Mouse (Mus musculus): ENCODE measurements at regions not wholly inside any gene's neighbourhood (a gene's known extent, or its start where the extent isn't known, plus 50 kb on each side); places are given as distances from the start of the nearest gene placed in this dataset.

DNA sequence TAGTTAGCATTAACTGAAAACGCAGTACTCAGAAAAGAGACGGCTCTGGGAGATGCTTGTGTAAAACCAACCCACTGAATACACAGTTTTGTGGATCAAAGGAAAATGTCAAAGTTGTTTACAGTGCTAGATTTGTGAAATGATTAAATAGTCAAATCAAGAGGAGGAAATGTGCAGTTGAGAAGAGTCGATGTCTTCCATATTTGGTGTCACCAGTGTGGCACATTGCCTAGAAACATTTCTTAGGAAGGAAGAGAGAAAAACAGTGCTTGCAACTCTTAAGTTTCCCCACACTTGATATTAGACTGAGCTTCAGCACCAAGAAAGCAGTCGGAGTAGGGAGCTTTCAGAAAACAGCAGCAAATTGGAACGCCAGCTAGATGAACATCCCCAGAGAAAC, 1274.9 kb downstream of the Slc22a22 start:
- no peak for ATAC-seq (replicated peaks; ENCODE audit: insufficient number of reproducible peaks, low FRiP score, low TSS enrichment, poor library complexity, severe bottlenecking)

DNA sequence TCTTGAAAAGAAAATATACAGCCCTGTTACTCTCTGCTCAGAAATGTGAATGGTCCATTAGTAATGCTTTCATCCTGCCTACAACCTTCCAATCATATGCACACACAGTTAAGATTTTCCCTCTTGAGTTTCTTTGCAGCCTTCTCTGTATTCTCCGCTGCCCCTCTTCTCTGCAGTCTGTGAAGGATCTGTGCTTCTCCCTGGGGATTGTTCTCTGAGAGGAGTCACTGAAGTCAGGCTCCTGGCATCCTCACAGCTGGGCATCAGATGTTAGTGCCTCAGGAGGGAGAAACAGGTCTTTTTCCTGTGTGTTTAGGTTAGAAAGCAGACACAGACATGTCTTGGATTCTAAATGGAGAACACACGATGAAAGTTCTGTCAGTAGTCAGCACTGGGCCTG, 1278.1 kb downstream of the Slc22a22 start:
- no peak for ATAC-seq (replicated peaks; ENCODE audit: insufficient number of reproducible peaks, low FRiP score, low TSS enrichment, poor library complexity, severe bottlenecking)

DNA sequence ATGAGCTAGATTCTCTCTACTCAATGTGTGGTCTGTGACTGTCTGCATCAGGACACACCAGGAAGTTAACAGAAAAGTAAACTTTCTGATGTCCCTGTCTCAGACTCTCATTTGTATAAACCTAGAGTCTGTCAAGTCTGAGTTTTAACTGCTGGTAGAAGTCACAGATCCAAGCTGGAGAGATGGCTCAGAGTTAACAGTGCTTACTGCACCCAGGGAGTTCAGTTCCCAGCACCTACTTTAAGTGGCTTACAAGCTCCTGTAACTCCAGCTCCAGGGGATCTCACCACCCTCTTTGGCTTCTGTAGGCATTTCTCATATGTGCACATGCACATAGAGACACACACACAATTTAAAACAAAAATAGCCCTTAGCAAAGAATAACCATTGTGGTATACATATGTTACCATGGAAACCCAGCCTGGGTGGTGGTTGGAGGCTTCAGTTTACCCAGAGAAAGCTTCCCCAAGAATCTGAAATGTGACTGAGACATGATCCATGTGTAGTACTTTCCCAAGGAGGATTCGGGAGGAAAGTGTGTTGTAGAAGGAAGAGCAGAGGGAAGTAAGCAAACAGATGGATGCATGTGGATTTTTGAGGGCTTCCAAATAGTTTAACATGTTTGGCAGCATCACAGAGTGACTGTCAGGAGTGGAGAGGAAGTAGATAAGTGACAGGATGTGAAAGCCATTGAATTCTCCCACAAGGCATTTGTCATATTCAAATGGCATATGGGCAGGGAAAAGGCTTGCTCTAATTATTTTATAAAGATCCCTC, 1279.8 kb downstream of the Slc22a22 start:
- no peak for ATAC-seq (replicated peaks; ENCODE audit: insufficient number of reproducible peaks, low FRiP score, low TSS enrichment, poor library complexity, severe bottlenecking)

DNA sequence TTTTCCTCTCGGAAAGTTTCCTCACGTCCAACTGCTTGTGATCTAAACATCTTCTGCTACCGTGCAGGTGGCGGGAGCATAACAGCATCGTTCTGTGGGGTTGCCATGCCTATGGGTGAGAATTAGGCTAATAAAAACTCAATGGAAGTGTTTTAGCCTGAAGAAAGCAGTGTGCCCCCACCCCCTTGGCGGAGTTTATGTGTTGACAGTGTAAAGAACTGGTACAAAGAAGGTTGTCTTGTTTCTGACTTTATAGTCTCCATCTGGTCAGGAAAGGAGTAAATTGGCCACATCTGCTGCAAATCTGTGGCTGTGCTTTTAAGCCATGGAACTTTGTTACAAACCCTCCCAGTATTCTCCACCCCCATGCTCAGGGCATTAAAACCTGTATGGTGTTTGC, 1311.2 kb downstream of the Slc22a22 start:
- no peak for ATAC-seq (replicated peaks; ENCODE audit: insufficient number of reproducible peaks, low FRiP score, low TSS enrichment, poor library complexity, severe bottlenecking)

DNA sequence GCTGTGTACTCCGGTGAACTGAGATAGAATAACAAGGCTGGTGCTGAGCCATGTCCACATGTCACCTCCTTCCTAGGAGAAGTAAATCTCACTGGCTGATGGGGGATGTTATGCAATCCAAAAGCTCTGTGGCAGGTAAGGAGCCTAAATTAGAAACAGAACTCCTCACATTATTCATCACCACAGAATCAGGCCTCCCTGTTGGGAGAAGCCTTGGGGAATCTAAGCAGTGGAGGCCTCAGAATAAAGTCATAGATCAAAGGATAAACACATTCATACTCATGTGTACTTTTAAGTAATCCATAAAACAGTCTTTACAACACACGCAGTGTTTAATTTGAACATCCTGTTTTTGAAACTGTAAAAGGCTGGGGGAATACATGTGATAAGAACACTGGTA, 1318.7 kb downstream of the Slc22a22 start:
- ATAC-seq (replicated peaks; ENCODE audit: insufficient number of reproducible peaks, low FRiP score, low TSS enrichment, poor library complexity, severe bottlenecking), result no peak

DNA sequence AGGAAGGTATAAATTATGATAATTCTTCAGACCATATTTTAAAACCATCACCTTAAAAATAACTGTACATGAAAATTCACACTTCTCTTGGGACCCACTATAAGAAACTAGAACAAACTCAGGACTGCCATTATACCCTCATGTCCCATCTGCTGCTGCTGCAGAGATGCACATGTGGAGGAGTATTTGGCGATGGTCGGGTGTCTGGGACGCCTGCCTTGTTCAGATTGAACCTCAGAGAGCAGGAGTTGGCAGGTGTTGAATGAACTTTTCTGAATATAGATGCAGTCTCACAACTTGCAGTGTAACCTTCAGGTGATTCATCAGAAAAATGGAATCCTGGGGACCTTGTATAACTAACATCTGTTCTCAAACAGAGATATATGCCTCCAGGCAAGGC, 1338.0 kb downstream of the Slc22a22 start:
- ATAC-seq (replicated peaks; ENCODE audit: insufficient number of reproducible peaks, low FRiP score, low TSS enrichment, poor library complexity, severe bottlenecking), result no peak

DNA sequence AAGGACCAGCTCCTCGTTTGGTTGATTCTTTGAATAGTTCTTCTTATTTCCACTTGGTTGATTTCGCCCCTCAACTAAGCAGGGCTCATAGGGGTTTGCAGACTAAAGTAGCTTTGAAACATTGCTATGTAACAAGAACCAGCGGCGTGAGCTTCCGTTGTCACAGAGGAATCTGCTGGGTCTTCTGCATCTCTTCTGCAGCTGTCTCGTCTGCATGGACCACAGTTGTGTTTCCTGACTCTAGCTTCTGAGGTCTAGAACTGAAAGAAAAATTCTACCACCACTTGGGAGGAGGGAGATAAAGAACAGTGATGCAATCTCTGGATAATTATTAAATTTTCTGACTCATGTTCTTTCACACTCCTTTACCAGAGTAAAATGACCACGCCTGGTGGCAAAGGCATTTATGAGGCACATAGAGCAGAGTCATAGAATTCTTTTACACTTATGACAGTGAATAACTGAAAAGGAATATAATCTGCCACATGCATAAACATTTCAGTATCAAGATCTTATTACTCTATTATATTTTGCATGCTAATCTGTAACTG, 1340.9 kb downstream of the Slc22a22 start:
- no peak for ATAC-seq (replicated peaks; ENCODE audit: insufficient number of reproducible peaks, low FRiP score, low TSS enrichment, poor library complexity, severe bottlenecking)

DNA sequence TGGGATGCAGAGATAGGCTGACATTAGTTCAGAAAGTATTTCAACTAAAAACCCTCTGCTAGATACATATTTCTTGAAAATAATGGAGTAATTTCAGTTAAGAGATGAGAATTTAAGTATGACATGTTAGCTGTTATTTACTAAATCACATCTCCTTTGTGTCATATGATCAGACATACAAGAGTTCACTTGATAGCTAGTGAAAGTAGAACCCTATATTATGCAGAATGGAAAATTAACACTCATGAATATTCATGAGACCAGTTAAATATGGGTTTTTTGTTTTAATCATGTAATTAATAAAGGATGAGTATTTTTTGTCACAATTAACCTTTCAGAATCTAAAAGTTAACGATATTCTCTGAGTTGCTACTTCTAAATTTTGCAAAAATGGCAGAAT, 1349.4 kb downstream of the Slc22a22 start:
- no peak for ATAC-seq (replicated peaks; ENCODE audit: insufficient number of reproducible peaks, low FRiP score, low TSS enrichment, poor library complexity, severe bottlenecking)

DNA sequence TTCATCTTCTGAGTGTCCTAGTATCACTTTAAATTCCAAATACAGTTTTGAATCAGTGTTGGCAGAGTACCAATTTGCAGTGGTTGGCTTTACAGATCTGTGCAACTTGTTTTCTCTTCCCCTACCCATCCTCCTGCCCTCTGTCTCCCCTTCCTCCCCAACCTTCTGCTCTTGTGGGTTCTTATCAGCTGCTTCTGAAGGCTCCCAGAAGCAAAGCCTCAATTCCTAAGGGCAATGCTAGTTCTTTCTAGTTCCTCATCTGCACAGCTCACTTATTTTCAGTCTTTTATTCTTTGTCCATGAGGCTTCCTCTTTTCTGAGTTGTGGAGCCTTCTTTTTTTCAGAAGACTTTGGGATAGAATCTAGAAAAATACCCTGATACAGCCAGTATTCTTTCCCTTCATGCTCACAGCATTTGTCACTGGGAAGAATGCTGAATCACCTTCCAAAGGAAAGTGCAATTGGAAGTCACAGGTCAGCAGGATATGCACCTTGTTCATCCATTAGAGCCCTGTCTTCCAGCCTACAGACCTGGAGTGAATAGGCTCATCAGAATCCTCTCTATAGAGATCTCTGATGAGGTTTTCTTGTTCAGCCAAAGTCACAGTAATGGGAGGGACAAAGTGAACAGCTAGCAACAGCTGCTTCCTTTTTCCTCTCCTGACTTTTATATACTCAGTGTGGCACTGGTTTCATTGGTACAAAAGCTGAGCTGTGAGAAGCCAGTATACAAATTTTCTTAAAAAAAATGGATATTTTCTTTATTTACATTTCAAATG, 1357.9 kb downstream of the Slc22a22 start:
- ATAC-seq (replicated peaks; ENCODE audit: insufficient number of reproducible peaks, low FRiP score, low TSS enrichment, poor library complexity, severe bottlenecking), result no peak

DNA sequence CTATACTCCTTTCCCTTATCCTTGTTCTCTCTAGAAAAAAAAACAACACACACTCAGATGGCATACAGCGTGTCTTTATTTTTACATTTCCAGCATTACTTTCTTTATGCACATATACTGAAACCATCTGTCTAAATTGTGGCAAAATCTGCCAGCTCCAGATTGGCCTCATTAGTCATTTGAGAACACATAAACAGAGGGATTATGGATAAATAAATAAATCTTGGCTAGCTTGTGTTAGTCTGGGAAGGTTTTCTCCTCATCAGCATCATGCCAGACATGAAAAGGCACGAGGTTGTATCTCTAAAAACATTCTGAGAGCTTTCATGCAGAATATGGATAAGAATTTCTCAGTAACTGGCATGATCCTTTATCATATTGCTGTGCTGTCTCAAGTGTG, 1369.1 kb downstream of the Slc22a22 start:
- ATAC-seq (replicated peaks; ENCODE audit: insufficient number of reproducible peaks, low FRiP score, low TSS enrichment, poor library complexity, severe bottlenecking), result no peak

DNA sequence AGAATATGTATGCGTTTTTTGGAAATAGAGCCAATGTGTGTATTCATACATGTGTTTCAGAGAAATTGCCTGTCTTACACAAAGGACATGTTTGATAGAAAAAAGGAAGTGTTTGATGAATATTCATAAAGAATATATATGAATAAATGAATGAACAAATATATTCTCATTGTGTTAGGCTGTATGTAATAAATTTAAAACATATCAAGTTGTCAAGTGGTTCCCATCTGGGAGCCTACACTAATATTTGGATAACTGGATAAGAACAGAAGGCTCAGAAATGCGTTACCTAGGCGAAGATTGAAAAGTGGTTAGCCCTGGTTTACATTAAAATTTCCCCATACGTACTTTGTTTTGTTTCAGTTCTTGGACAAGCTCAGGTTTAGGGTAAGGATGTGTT, 1369.7 kb downstream of the Slc22a22 start:
- ATAC-seq (replicated peaks; ENCODE audit: insufficient number of reproducible peaks, low FRiP score, low TSS enrichment, poor library complexity, severe bottlenecking), result no peak

DNA sequence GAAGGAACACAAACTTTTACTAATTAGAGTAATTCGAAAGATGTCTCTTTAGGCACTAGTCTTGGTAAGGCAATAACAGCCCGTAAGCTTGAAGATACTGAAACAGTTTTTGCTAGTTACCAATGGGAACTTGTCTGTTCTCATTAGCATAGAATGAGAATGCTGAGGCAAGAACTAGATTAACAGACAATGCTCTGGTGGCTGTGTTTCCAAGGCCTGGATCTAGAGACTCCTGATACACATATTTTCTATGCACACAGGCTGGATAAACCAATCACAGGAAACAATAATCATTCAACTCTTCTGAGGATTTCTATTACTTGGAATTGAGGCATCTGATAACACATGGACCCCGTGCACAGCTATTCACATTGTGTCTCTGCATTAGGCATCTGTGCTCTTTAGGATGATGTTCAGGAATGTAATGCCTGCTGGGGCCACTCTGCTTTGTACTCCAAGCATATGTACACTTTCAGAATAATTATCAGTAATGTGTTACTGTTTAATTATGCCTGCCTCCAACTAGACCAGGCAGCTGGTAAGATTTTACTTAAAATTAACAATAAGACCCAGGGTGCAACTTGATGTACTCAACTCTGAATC, 1377.2 kb downstream of the Slc22a22 start:
- no peak for ATAC-seq (replicated peaks; ENCODE audit: insufficient number of reproducible peaks, low FRiP score, low TSS enrichment, poor library complexity, severe bottlenecking)

DNA sequence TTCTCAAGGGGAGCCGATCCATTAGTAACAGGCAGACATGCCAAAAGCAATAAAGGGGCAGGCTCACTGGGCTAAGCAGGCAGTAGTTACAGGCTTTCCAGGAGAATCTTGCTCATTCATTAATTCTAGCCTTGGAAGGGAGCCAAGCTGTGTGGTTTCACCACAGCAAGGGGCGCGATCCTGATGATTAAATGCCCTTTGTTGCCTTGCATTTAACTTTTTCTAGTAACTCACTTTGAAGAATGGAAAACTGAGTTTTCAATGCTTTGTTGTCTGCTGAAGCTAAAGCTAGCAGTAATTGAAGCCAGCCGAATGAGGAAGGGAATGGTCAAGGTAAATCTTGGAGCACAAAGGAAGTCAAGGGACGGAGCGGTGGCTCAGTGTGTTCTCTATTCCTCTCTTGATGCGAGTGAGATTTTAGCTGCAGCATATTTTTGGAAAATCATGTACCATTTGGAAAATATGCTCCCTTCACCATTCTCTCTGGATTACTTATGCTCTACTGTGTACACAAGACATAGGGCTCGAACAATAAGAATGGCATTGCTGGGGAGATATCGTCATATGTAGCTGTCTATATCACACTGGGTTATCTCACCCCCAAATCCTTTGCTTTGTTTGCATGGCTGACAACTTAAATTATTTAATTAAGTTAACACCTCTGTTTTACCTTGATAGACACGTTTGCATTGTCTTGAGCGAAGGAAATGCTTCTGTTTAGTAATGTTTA, 1399.4 kb downstream of the Slc22a22 start:
- ATAC-seq (replicated peaks; ENCODE audit: insufficient number of reproducible peaks, low FRiP score, low TSS enrichment, poor library complexity, severe bottlenecking), result no peak

DNA sequence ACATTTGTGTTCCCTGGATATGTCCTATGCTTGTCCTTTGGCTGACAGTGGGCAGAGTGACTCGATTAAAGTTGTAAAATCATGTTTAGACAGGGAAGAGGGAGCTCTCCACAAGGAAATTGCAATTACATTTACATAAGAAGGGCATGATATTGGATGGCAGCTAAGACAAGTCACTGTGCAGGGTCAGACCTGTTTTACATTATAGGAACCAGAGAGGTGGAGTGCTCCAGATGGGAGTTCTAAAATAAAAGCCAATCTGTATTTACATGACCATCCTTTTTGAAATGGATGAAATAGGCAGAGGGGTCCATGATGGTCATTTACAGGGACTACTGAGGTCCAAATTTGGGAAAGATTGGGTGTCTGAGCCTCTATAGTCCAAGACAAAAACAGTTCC, 1400.3 kb downstream of the Slc22a22 start:
- ATAC-seq (replicated peaks; ENCODE audit: insufficient number of reproducible peaks, low FRiP score, low TSS enrichment, poor library complexity, severe bottlenecking), result no peak

DNA sequence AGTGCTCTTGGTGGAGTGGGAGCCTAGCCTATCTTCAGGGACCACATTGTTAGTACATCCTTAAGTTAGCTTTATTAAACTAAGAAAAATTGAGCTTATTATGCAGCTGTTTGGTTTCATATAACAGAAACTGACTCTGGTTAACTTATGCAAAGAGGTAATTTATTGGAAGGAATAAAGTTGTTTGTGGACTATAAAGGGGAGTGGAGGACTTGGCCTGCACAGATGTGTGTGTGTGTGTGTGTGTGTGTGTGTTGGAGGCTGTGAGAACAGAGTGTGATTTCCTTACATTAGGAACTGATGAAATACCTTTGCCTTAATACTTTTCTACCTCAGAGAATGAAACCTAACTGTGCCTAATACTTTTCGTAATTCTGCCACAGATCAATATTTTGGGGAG, 1400.7 kb downstream of the Slc22a22 start:
- ATAC-seq (replicated peaks; ENCODE audit: insufficient number of reproducible peaks, low FRiP score, low TSS enrichment, poor library complexity, severe bottlenecking), result no peak

DNA sequence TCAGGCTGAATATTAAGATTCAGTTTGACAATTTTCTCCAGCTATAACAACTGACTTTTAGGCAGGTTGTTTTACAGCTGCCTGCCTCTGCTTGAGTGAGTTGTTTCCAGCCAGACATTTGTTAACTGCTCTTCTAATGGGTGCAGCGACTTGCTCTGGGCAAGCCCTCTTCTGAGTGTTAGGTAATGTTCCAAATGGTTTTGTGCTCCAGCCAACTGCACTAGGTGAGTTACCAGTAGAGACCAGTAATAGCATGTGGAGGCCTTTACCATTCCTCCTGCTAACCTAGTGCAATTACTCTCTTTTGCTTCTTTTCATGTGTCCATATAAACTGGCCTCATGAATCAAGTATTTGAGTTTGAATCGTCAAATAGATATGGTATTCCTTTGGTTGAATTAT, 1407.9 kb downstream of the Slc22a22 start:
- ATAC-seq (replicated peaks; ENCODE audit: insufficient number of reproducible peaks, low FRiP score, low TSS enrichment, poor library complexity, severe bottlenecking), result no peak

DNA sequence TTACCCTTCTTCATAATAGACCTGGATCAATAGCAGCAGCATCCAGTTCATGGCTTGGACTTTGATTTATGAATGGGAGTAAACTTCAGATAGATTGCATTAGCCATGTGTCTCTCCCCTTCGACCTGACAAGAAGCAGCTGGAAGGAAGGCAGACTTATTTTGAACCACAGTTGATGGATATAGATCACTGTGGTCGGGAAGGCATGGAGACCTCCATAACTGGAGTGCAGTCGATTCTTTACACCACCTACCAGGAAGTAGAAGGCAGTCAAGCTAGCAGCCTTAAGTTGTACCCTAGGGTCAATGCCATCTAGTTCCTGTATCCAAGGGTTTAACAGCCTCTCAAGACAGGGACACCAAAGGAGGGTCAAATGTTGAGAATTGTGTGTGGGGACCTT, 1410.2 kb downstream of the Slc22a22 start:
- ATAC-seq (replicated peaks; ENCODE audit: insufficient number of reproducible peaks, low FRiP score, low TSS enrichment, poor library complexity, severe bottlenecking), result no peak

DNA sequence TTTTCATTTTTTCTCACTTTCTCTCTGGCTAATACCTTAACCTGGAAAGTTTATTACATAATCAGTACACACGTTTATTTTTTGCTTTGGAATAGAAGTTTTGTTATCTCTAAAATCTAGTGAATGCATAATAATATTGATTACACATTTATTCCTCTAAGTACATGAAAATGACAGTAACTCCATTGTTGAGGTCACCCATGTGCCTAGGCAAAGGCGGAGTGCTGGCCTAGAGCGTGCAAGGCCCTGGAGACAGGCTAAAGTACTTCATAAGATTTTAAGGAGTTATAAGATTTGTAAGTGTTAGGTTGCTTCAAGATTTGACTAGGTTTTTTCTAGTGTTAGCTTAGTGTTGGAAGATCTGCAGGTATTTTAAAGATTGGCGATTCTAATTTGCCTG, 1410.9 kb downstream of the Slc22a22 start:
- no peak for ATAC-seq (replicated peaks; ENCODE audit: insufficient number of reproducible peaks, low FRiP score, low TSS enrichment, poor library complexity, severe bottlenecking)

DNA sequence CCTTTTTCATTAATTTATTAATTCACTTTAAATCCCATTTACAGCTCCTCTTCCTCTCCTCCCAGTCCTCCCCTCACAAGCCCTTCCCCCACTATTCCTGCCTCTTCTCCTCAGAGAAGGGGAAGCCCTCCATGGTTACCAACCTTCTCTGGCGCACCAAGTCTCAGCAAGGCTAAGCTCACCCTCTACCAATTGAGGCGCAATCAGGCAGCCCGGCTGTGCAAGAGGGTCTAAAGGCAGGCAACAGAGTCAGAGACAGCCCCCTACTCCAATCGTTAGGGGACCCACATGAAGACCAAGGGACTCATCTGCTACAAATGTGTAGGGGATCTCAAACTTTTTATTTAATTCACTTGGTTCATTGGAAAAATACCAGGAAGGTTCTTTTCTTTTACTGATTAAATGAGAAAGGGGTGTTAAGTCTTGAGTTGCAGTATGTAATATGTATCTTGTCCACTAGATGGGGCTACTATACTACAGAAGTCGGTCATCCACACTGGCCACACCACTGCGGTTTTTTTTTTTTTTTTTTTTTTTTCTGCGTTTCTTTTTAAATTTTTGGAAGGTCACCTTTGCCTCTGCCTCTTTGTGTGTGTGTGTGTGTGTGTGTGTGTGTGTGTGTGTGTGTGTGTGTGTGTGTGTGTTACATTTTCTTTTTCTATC, 1411.4 kb downstream of the Slc22a22 start:
- ATAC-seq (replicated peaks; ENCODE audit: insufficient number of reproducible peaks, low FRiP score, low TSS enrichment, poor library complexity, severe bottlenecking), result no peak
